Mouse (Mus musculus) small intestine, adult 2 months (tissue): ENCODE measurements around the gene Dennd4b.

Source experiments
- CTCF ChIP-seq: fragments of 200-500 bp; IDR thresholded peaks from 2 replicates; pipeline ENCODE4 v1.5.1; 2012; ENCODE audit warnings: low read depth, mild to moderate bottlenecking, control low read depth, inconsistent platforms, low read length, moderate library complexity, mixed read lengths; ENCODE audit not compliant: insufficient replicate concordance, insufficient read length; ENCODE audit errors: extremely low read depth
- POLR2A ChIP-seq: fragments of 200-500 bp; IDR thresholded peaks from 2 replicates; pipeline ENCODE4 v1.6.1; 2012; ENCODE audit warnings: low read depth, mild to moderate bottlenecking, control low read depth, inconsistent platforms, low read length, moderate library complexity

- TF ChIP-seq POLR2A (no peak), CTCF (no peak)
Observed at GRCm38 (mm10) chr3:90248746-90249100, 16.3 kb upstream of the Dennd4b start.
